Mouse (Mus musculus) CD4-positive, CD25-positive, alpha-beta regulatory T cell (primary cell): ENCODE results near the gene Krt81. TPM values are rescaled to one million over a fixed set of nuclear protein-coding genes. Genes with fewer than 3 reads are reported as not detected.

Experiments used
- polyA plus RNA-seq: library from polyadenylated mRNA; unstranded; fragments of 100-300 nt; shearing (Covaris generic); gene quantifications from one replicate; pipeline ENCODE4 v1.2.1, GENCODE M21; 2017

Gene Krt81
- polyA plus RNA-seq, result not detected

GRCm38 (mm10) chr15:101463651-101464050, at the start of gene Krt81:
Krt81 (minus strand) TSS chr15:101463751.

GRCm38 (mm10) chr15:101491431-101491830, 27.9 kb upstream of the Krt81 start, which contains the start of gene Krt83:
Krt83 (minus strand) TSS chr15:101491512.

GRCm38 (mm10) chr15:101472952-101473528, 9.5 kb upstream of the Krt81 start, which contains the start of gene Krt86:
Krt86 (plus strand) TSS chr15:101473478.

GRCm38 (mm10) chr15:101447444-101447843, 16.1 kb downstream of the Krt81 start, which contains the start of gene Krt88:
Krt88 (plus strand) TSS chr15:101447744.

GRCm38 (mm10) chr15:101438555-101438954, 25.0 kb downstream of the Krt81 start, which contains the start of gene Krt87:
Krt87 (minus strand) TSS chr15:101438804.

GRCm38 (mm10) chr15:101410775-101411174, 52.8 kb downstream of the Krt81 start, which contains the start of gene Krt7:
Krt7 (plus strand) TSS chr15:101411043.

Other genes starting within 250 kb of the Krt81 start
- 8.4 TPM for gene Grasp, start 239.6 kb downstream of the Krt81 start, polyA plus RNA-seq
- 116 TPM for gene Nr4a1, start 209.5 kb downstream of the Krt81 start, polyA plus RNA-seq
- gene Atg101, start 179.5 kb downstream of the Krt81 start, polyA plus RNA-seq, result 63.0 TPM
- gene 6030408B16Rik, start 170.5 kb downstream of the Krt81 start, polyA plus RNA-seq, result not detected
- gene Krt80, start 93.6 kb downstream of the Krt81 start, polyA plus RNA-seq, result 0.06 TPM
- gene Krt7, start 52.7 kb downstream of the Krt81 start, polyA plus RNA-seq, result 0.07 TPM
- 0.16 TPM for gene Krt87, start 24.9 kb downstream of the Krt81 start, polyA plus RNA-seq
- not detected for gene Krt88, start 16.0 kb downstream of the Krt81 start, polyA plus RNA-seq
- gene Krt86, start 9.7 kb upstream of the Krt81 start, polyA plus RNA-seq, result not detected
- gene Krt83, start 27.8 kb upstream of the Krt81 start, polyA plus RNA-seq, result 2.7 TPM
- gene Gm49425, start 53.5 kb upstream of the Krt81 start, polyA plus RNA-seq, result not detected
- gene Krt84, start 69.1 kb upstream of the Krt81 start, polyA plus RNA-seq, result 0.14 TPM
- not detected for gene Krt82, start 86.9 kb upstream of the Krt81 start, polyA plus RNA-seq
- gene Krt90, start 99.2 kb upstream of the Krt81 start, polyA plus RNA-seq, result not detected
- 0.18 TPM for gene Krt75, start 110.2 kb upstream of the Krt81 start, polyA plus RNA-seq
- gene Gm5414, start 164.4 kb upstream of the Krt81 start, polyA plus RNA-seq, result not detected
- gene Gm5478, start 183.6 kb upstream of the Krt81 start, polyA plus RNA-seq, result not detected
- gene Krt6b, start 216.5 kb upstream of the Krt81 start, polyA plus RNA-seq, result not detected
- gene Krt6a, start 230.6 kb upstream of the Krt81 start, polyA plus RNA-seq, result not detected
- not detected for gene Krt5, start 249.1 kb upstream of the Krt81 start, polyA plus RNA-seq